Mouse (Mus musculus): ENCODE measurements around the gene Eef1akmt2. TPM values are rescaled to one million over a fixed set of nuclear protein-coding genes. Genes with fewer than 3 reads are reported as not detected.

Gene Eef1akmt2
- polyA plus RNA-seq, 1 experiment from 2014 or later = 24.1 TPM

GRCm38 (mm10) chr7:132801509-132801908 lies 51.0 kb downstream of the Eef1akmt2 start:
- Histone ChIP-seq H3K9ac (no peak overlapping the region), H3K4me2 (no peak overlapping the region), H3K36me3 (0 out of 2 replicates have a peak, but pooled peaks cover 3% of the 10 kb centered on the region), H3K9me3 (replicated peaks) (no peaks in the 10 kb centered on the region), H3K27ac (peak overlapping the region; percentile 11; the same call in 1 of the 2 replicates), H3K4me1 (replicated peaks) (peaks cover 80% of the 10 kb centered on the region), H3K4me3 (replicated peaks) (no peak overlapping the region), H3K27me3 (no peaks in the 10 kb centered on the region)
- DNase-seq = no peak
- no peak for ATAC-seq (ENCODE audit: low read depth)
- 73% methylated on average over 5 of the region's 5 CpGs for WGBS (ENCODE audit: insufficient replicate concordance)

GRCm38 (mm10) chr7:132800868-132801267 lies 51.6 kb downstream of the Eef1akmt2 start:
- H3K27ac ChIP-seq = peak overlapping the region; percentile 54
- no peak overlapping the region for H3K4me3 ChIP-seq (replicated peaks)
- 0 out of 2 replicates have a peak, but pooled peaks cover 3% of the 10 kb centered on the region for H3K36me3 ChIP-seq
- H3K4me2 ChIP-seq = no peak overlapping the region
- DNase-seq = no peak
- no peaks in the 10 kb centered on the region for H3K9me3 ChIP-seq (replicated peaks)
- peaks cover 76% of the 10 kb centered on the region for H3K4me1 ChIP-seq (replicated peaks)
- ATAC-seq (ENCODE audit: low read depth) = no peak
- H3K9ac ChIP-seq = no peak overlapping the region
- WGBS (ENCODE audit: insufficient replicate concordance) = 86% methylated on average over 10 of the region's 10 CpGs
- no peaks in the 10 kb centered on the region for H3K27me3 ChIP-seq

- no peak overlapping the region for H3K9ac ChIP-seq
- no peaks in the 10 kb centered on the region for H3K9me3 ChIP-seq (replicated peaks)
- no peak for ATAC-seq (ENCODE audit: low read depth)
- no peak overlapping the region for H3K4me2 ChIP-seq
- no peak overlapping the region for H3K4me3 ChIP-seq (replicated peaks)
- H3K36me3 ChIP-seq = 0 out of 2 replicates have a peak, but pooled peaks cover 3% of the 10 kb centered on the region
- peak overlapping the region; percentile 54; the same call in 1 of the 2 replicates for H3K27ac ChIP-seq
- no peaks in the 10 kb centered on the region for H3K27me3 ChIP-seq
- H3K4me1 ChIP-seq (replicated peaks) = peaks cover 64% of the 10 kb centered on the region
- no peak for DNase-seq
- 76% methylated on average over 5 of the region's 5 CpGs for WGBS (ENCODE audit: insufficient replicate concordance)
Observed at GRCm38 (mm10) chr7:132799119-132800016, 53.1 kb downstream of the Eef1akmt2 start.

- no peak overlapping the region for H3K27ac ChIP-seq
- 71% methylated on average over 5 of the region's 5 CpGs for WGBS (ENCODE audit: insufficient replicate concordance)
- no peaks in the 10 kb centered on the region for H3K9me3 ChIP-seq (replicated peaks)
- H3K4me1 ChIP-seq (replicated peaks) = peaks cover 50% of the 10 kb centered on the region
- ATAC-seq (ENCODE audit: low read depth) = no peak
- no peak overlapping the region for H3K4me2 ChIP-seq
- 0 out of 2 replicates have a peak, but pooled peaks cover 3% of the 10 kb centered on the region for H3K36me3 ChIP-seq
- no peak for DNase-seq
- no peak overlapping the region for H3K4me3 ChIP-seq (replicated peaks)
- H3K9ac ChIP-seq = no peak overlapping the region
- H3K27me3 ChIP-seq = no peaks in the 10 kb centered on the region
Observed at GRCm38 (mm10) chr7:132795141-132795540, 57.3 kb downstream of the Eef1akmt2 start.

- WGBS (ENCODE audit: insufficient replicate concordance) = 64% methylated on average over 6 of the region's 6 CpGs
- no peak overlapping the region for H3K9ac ChIP-seq
- DNase-seq = no peak
- H3K36me3 ChIP-seq = 0 out of 2 replicates have a peak, but pooled peaks cover 1% of the 10 kb centered on the region
- H3K4me2 ChIP-seq = no peak overlapping the region
- no peak for ATAC-seq (ENCODE audit: low read depth)
- H3K9me3 ChIP-seq (replicated peaks) = no peaks in the 10 kb centered on the region
- no peak overlapping the region for H3K4me3 ChIP-seq (replicated peaks)
- H3K27me3 ChIP-seq = no peaks in the 10 kb centered on the region
- H3K27ac ChIP-seq = no peak overlapping the region
- H3K4me1 ChIP-seq (replicated peaks) = peaks cover 37% of the 10 kb centered on the region
Observed at GRCm38 (mm10) chr7:132793467-132793866, 59.0 kb downstream of the Eef1akmt2 start.

- Histone ChIP-seq H3K27ac (no peak overlapping the region), H3K9ac (no peak overlapping the region), H3K4me3 (replicated peaks) (no peak overlapping the region), H3K9me3 (replicated peaks) (no peaks in the 10 kb centered on the region), H3K36me3 (no peaks in the 10 kb centered on the region), H3K27me3 (no peaks in the 10 kb centered on the region), H3K4me2 (no peak overlapping the region), H3K4me1 (replicated peaks) (peaks cover 58% of the 10 kb centered on the region)
- no peak for DNase-seq
- no peak for ATAC-seq (ENCODE audit: low read depth)
- WGBS (ENCODE audit: insufficient replicate concordance) = 70% methylated on average over 14 of the region's 14 CpGs
Observed at GRCm38 (mm10) chr7:132790447-132791219, 61.8 kb downstream of the Eef1akmt2 start.

GRCm38 (mm10) chr7:132788826-132789225 lies 63.6 kb downstream of the Eef1akmt2 start:
- ATAC-seq (ENCODE audit: low read depth) (no peak), DNase-seq (no peak)
- H3K36me3 ChIP-seq = no peaks in the 10 kb centered on the region
- H3K9ac ChIP-seq = no peak overlapping the region
- WGBS (ENCODE audit: insufficient replicate concordance) = 88% methylated on average over 13 of the region's 13 CpGs
- H3K27me3 ChIP-seq = no peaks in the 10 kb centered on the region
- H3K9me3 ChIP-seq (replicated peaks) = no peaks in the 10 kb centered on the region
- no peak overlapping the region for H3K4me3 ChIP-seq (replicated peaks)
- no peak overlapping the region for H3K4me2 ChIP-seq
- peaks cover 62% of the 10 kb centered on the region for H3K4me1 ChIP-seq (replicated peaks)
- H3K27ac ChIP-seq = no peak overlapping the region

- no peaks in the 10 kb centered on the region for H3K9me3 ChIP-seq (replicated peaks)
- H3K27ac ChIP-seq = peak overlapping the region; percentile 41
- H3K27me3 ChIP-seq = no peaks in the 10 kb centered on the region
- no peaks in the 10 kb centered on the region for H3K36me3 ChIP-seq
- ATAC-seq (ENCODE audit: low read depth) (no peak), DNase-seq (no peak)
- H3K4me1 ChIP-seq (replicated peaks) = peaks cover 70% of the 10 kb centered on the region
- no peak overlapping the region for H3K9ac ChIP-seq
- H3K4me3 ChIP-seq (replicated peaks) = no peak overlapping the region
- no peak overlapping the region for H3K4me2 ChIP-seq
- 56% methylated on average over 4 of the region's 4 CpGs for WGBS (ENCODE audit: insufficient replicate concordance)
Observed at GRCm38 (mm10) chr7:132787496-132788190, 64.8 kb downstream of the Eef1akmt2 start.

- no peaks in the 10 kb centered on the region for H3K36me3 ChIP-seq
- H3K4me1 ChIP-seq (replicated peaks) = peaks cover 73% of the 10 kb centered on the region
- no peak overlapping the region for H3K4me2 ChIP-seq
- H3K9me3 ChIP-seq (replicated peaks) = no peaks in the 10 kb centered on the region
- ATAC-seq (ENCODE audit: low read depth) (no peak), DNase-seq (no peak)
- 71% methylated on average over 4 of the region's 4 CpGs for WGBS (ENCODE audit: insufficient replicate concordance)
- peak overlapping the region; percentile 41 for H3K27ac ChIP-seq
- no peak overlapping the region for H3K4me3 ChIP-seq (replicated peaks)
- no peak overlapping the region for H3K9ac ChIP-seq
- H3K27me3 ChIP-seq = no peaks in the 10 kb centered on the region
Observed at GRCm38 (mm10) chr7:132787022-132787421, 65.5 kb downstream of the Eef1akmt2 start.

- ATAC-seq (ENCODE audit: low read depth) = no peak
- Histone ChIP-seq H3K27ac (0 out of 2 replicates have a peak overlapping the region, but pooled peaks have one; percentile 41), H3K9ac (no peak overlapping the region), H3K36me3 (no peaks in the 10 kb centered on the region), H3K9me3 (replicated peaks) (no peaks in the 10 kb centered on the region), H3K27me3 (no peaks in the 10 kb centered on the region), H3K4me2 (no peak overlapping the region), H3K4me3 (replicated peaks) (no peak overlapping the region), H3K4me1 (replicated peaks) (peaks cover 73% of the 10 kb centered on the region)
- DNase-seq = no peak
- WGBS (ENCODE audit: insufficient replicate concordance) = 32% methylated on average over 4 of the region's 4 CpGs
Observed at GRCm38 (mm10) chr7:132786522-132786921, 66.0 kb downstream of the Eef1akmt2 start.

GRCm38 (mm10) chr7:132786011-132786410 lies 66.5 kb downstream of the Eef1akmt2 start:
- ATAC-seq (ENCODE audit: low read depth) = no peak
- Histone ChIP-seq H3K4me1 (replicated peaks) (peaks cover 76% of the 10 kb centered on the region), H3K4me2 (no peak overlapping the region), H3K9ac (no peak overlapping the region), H3K27me3 (no peaks in the 10 kb centered on the region), H3K27ac (no peak overlapping the region; the same call in 1 of the 2 replicates), H3K36me3 (no peaks in the 10 kb centered on the region), H3K9me3 (replicated peaks) (no peaks in the 10 kb centered on the region), H3K4me3 (replicated peaks) (no peak overlapping the region)
- 54% methylated on average over 7 of the region's 7 CpGs for WGBS (ENCODE audit: insufficient replicate concordance)
- no peak for DNase-seq
